8 mouse cellular contexts compared by ENCODE assay signal in the genomic region with DNA sequence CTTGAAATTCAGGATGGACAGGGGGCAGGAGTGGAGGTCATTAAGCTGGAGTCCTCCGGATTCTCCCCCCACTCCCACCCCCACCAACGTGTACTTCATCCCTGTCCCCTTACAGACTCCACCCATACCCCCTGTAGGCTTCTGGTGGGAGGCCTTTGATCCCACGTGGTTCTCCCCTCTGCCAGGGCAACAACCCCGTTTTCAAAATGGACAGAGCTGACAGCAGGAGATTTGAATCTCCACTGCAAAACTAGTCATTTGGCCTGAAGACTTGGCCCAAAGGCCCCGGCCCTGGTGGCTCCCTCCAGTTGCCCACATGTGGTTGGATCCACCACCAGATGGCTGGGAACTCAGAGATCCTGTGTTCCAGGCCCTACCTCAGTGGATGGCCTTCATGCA. TPM values are rescaled to one million over a fixed set of nuclear protein-coding genes. Genes with fewer than 3 reads are reported as not detected.
DNase-seq lines count a peak whose midpoint lies in the region; ATAC-seq and TF ChIP-seq lines count a peak whose summit lies in the region.

No protein-coding gene starts in this region.

- peak overlapping the region; percentile 76 for H3K4me3 ChIP-seq in heart, embryonic 15.5 days
- H3K4me3 ChIP-seq in cortical plate, adult 2 months (ENCODE audit: insufficient read depth, low read length), result peak overlapping the region; percentile 52
- H3K4me3 ChIP-seq in limb, embryonic 11.5 days (ENCODE audit: low read depth, low read length), result peak overlapping the region; percentile 91

- no peak for TF ChIP-seq CTCF in cortical plate, adult 2 months (IDR thresholded peaks at IDR 0.05; ENCODE audit: extremely low read depth, insufficient read depth, low read length)

- H3K9ac ChIP-seq in heart, embryonic 15.5 days, result no peak overlapping the region
- H3K9ac ChIP-seq in limb, embryonic 11.5 days (ENCODE audit: low read length), result no peak overlapping the region

- no peaks in the 10 kb centered on the region; the same call in 1 of the 2 replicates for H3K36me3 ChIP-seq in heart, embryonic 15.5 days
- H3K36me3 ChIP-seq in limb, embryonic 11.5 days (ENCODE audit: control insufficient read depth, insufficient read depth, low read length), result no peaks in the 10 kb centered on the region

- peaks cover 45% of the 10 kb centered on the region for H3K4me1 ChIP-seq in heart, embryonic 15.5 days (replicated peaks)
- H3K4me1 ChIP-seq in cortical plate, adult 2 months (ENCODE audit: control insufficient read depth, insufficient read depth, low read length), result no peaks in the 10 kb centered on the region
- peaks cover 17% of the 10 kb centered on the region for H3K4me1 ChIP-seq in limb, embryonic 11.5 days (ENCODE audit: control insufficient read depth, insufficient read depth, low read length)

- no peaks in the 10 kb centered on the region for H3K27me3 ChIP-seq in heart, embryonic 15.5 days
- H3K27me3 ChIP-seq in limb, embryonic 11.5 days (ENCODE audit: control insufficient read depth, insufficient read depth, low read length), result no peaks in the 10 kb centered on the region

- no peak for TF ChIP-seq POLR2A in cortical plate, adult 2 months (IDR thresholded peaks at IDR 0.05; ENCODE audit: extremely low read depth, insufficient read depth, low read length)

- peak overlapping the region; percentile 85 for H3K27ac ChIP-seq in heart, embryonic 15.5 days
- peak overlapping the region; percentile 86; the same call in 1 of the 2 replicates for H3K27ac ChIP-seq in cortical plate, adult 2 months (ENCODE audit: insufficient read depth, low read length)
- H3K27ac ChIP-seq in limb, embryonic 11.5 days (replicated peaks; ENCODE audit: low read depth, low read length), result no peak overlapping the region

- H3K4me2 ChIP-seq in heart, embryonic 15.5 days, result peak overlapping the region; percentile 84
- H3K4me2 ChIP-seq in limb, embryonic 11.5 days (ENCODE audit: low read depth, severe bottlenecking), result peak overlapping the region; percentile 89

- no peak for DNase-seq in heart, adult 8-10 months (ENCODE audit: low spot score)
- peak; percentile 59 for DNase-seq in 416B (ENCODE audit: low read depth)
- no peak for DNase-seq in limb, embryonic 11.5 days (ENCODE audit: low spot score)
- DNase-seq in ovary, adult 18-20 months (ENCODE audit: low spot score), result no peak
- no peak for DNase-seq in cerebellum, postnatal 10 days
- no peak for DNase-seq in thymus, postnatal 10 days (ENCODE audit: low spot score in 2 of 2)

- 15% methylated on average over 5 of the region's 5 CpGs for WGBS in heart, embryonic 15.5 days
- 7% methylated on average over 5 of the region's 5 CpGs for whole genome bisulfite sequencing in limb, embryonic 11.5 days

- ATAC-seq in heart, embryonic 15.5 days (replicated peaks; ENCODE audit: insufficient number of reproducible peaks, insufficient read depth, low FRiP score, low read depth), result no peak
- no peak for ATAC-seq in limb, embryonic 11.5 days (ENCODE audit: insufficient number of reproducible peaks, low FRiP score, low TSS enrichment, low read depth)

- no peaks in the 10 kb centered on the region for H3K9me3 ChIP-seq in heart, embryonic 15.5 days (replicated peaks)
- H3K9me3 ChIP-seq in limb, embryonic 11.5 days (ENCODE audit: control insufficient read depth, low read length), result no peaks in the 10 kb centered on the region

RNA-seq across cellular contexts. Expression of a gene that starts 1.3 kb away (rescaled TPM):
- 6.0 and 7.8 TPM in 2 replicates for polyA plus RNA-seq in heart, embryonic 15.5 days (2015; fragmentation: Nextera tagmentation; extraction: Ambion mirVana)
- 10 to 100 TPM; 13.3 to 14.9 (median 14.0) TPM for total RNA-seq in heart, adult 8-10 months (2022)
- polyA plus RNA-seq in cortical plate, adult 2 months (2012; rRNA removed), result 70.2 and 71.5 TPM in 2 replicates
- 3.8 and 4.2 TPM in 2 replicates for polyA plus RNA-seq in limb, embryonic 11.5 days (2014; fragmentation: Nextera tagmentation; extraction: Ambion mirVana)

RNA-seq across cellular contexts. Expression of a gene that starts 54.3 kb away (rescaled TPM):
- 3.0 and 3.5 TPM in 2 replicates for polyA plus RNA-seq in heart, embryonic 15.5 days (2015; fragmentation: Nextera tagmentation; extraction: Ambion mirVana)
- 10 to 100 TPM; 19.2 to 23.4 (median 20.0) TPM for total RNA-seq in heart, adult 8-10 months (2022)
- polyA plus RNA-seq in cortical plate, adult 2 months (2012; rRNA removed), result 47.9 and 49.7 TPM in 2 replicates
- 2.1 and 2.2 TPM in 2 replicates for polyA plus RNA-seq in limb, embryonic 11.5 days (2014; fragmentation: Nextera tagmentation; extraction: Ambion mirVana)

Comparison
In these comparisons a context has a peak if more than half of its experiments do, and no peak if none do; other contexts are left out.
1. RNA of a gene that starts 54.3 kb away (polyA plus RNA-seq): 47.9 to 49.7 TPM in cortical plate, adult 2 months; 3.0 to 3.5 TPM in heart, embryonic 15.5 days and 2.1 to 2.2 TPM in limb, embryonic 11.5 days; every median in the first group is over 10 times any median in the second.
2. Peak in every context shown above with its lines, with median percentiles within 50 percentile points of each other: H3K4me3 ChIP-seq.